Mouse (Mus musculus): ENCODE measurements around the gene Galnt18. TPM values are rescaled to one million over a fixed set of nuclear protein-coding genes. Genes with fewer than 3 reads are reported as not detected.

The Galnt18 gene
- polyA plus RNA-seq, 1 experiment from 2014 or later = 6.8 TPM

GRCm38 (mm10) chr7:111601339-111602067, 178.3 kb downstream of the Galnt18 start:
- no peaks in the 10 kb centered on the region for H3K27me3 ChIP-seq (ENCODE audit: low read depth, poor library complexity, severe bottlenecking)
- 85% methylated on average over 4 of the region's 4 CpGs for WGBS
- no peak overlapping the region for H3K27ac ChIP-seq (replicated peaks)

GRCm38 (mm10) chr7:111600756-111601155, 179.0 kb downstream of the Galnt18 start:
- no peak for DNase-seq (ENCODE audit: low spot score)
- Histone ChIP-seq H3K27me3 (ENCODE audit: low read depth, poor library complexity, severe bottlenecking) (no peaks in the 10 kb centered on the region), H3K27ac (replicated peaks) (no peak overlapping the region), H3K9me3 (replicated peaks) (no peaks in the 10 kb centered on the region), H3K4me3 (no peak overlapping the region), H3K36me3 (no peaks in the 10 kb centered on the region), H3K4me1 (peaks cover 7% of the 10 kb centered on the region)
- 65% methylated on average over 6 of the region's 6 CpGs for whole genome bisulfite sequencing

More at GRCm38 (mm10) chr7:111601339-111602067, 178.3 kb downstream of the Galnt18 start:
- peaks cover 7% of the 10 kb centered on the region for H3K4me1 ChIP-seq
- no peaks in the 10 kb centered on the region for H3K9me3 ChIP-seq (replicated peaks)
- no peak overlapping the region for H3K4me3 ChIP-seq
- no peak for DNase-seq (ENCODE audit: low spot score)
- H3K36me3 ChIP-seq = no peaks in the 10 kb centered on the region

GRCm38 (mm10) chr7:111593680-111594079, 186.1 kb downstream of the Galnt18 start:
- H3K36me3 ChIP-seq = no peaks in the 10 kb centered on the region
- peaks cover 4% of the 10 kb centered on the region for H3K4me1 ChIP-seq
- H3K27ac ChIP-seq (replicated peaks) = no peak overlapping the region
- H3K4me3 ChIP-seq = no peak overlapping the region
- WGBS = 95% methylated on average over 6 of the region's 6 CpGs
- no peak for DNase-seq (ENCODE audit: low spot score)
- no peaks in the 10 kb centered on the region for H3K27me3 ChIP-seq (ENCODE audit: low read depth, poor library complexity, severe bottlenecking)
- H3K9me3 ChIP-seq (replicated peaks) = no peaks in the 10 kb centered on the region

GRCm38 (mm10) chr7:111589506-111590125, 190.2 kb downstream of the Galnt18 start:
- no peak overlapping the region for H3K27ac ChIP-seq (replicated peaks)
- WGBS = 80% methylated on average over 5 of the region's 5 CpGs
- H3K27me3 ChIP-seq (ENCODE audit: low read depth, poor library complexity, severe bottlenecking) = no peaks in the 10 kb centered on the region
- H3K4me1 ChIP-seq = peaks cover 2% of the 10 kb centered on the region
- no peaks in the 10 kb centered on the region for H3K36me3 ChIP-seq
- H3K9me3 ChIP-seq (replicated peaks) = no peaks in the 10 kb centered on the region
- no peak for DNase-seq (ENCODE audit: low spot score)
- H3K4me3 ChIP-seq = no peak overlapping the region

- H3K4me1 ChIP-seq = no peaks in the 10 kb centered on the region
- no peak overlapping the region; the same call in 1 of the 2 replicates for H3K27ac ChIP-seq (replicated peaks)
- H3K9me3 ChIP-seq (replicated peaks) = no peaks in the 10 kb centered on the region
- no peaks in the 10 kb centered on the region for H3K27me3 ChIP-seq (ENCODE audit: low read depth, poor library complexity, severe bottlenecking)
- H3K36me3 ChIP-seq = no peaks in the 10 kb centered on the region
- 83% methylated on average over 4 of the region's 4 CpGs for WGBS
- H3K4me3 ChIP-seq = no peak overlapping the region
- DNase-seq (ENCODE audit: low spot score) = no peak
Measured at GRCm38 (mm10) chr7:111588291-111588781, 191.4 kb downstream of the Galnt18 start.

GRCm38 (mm10) chr7:111580547-111580946, 199.2 kb downstream of the Galnt18 start:
- 78% methylated on average over 6 of the region's 6 CpGs for WGBS
- H3K27ac ChIP-seq (replicated peaks) = no peak overlapping the region
- H3K36me3 ChIP-seq = no peaks in the 10 kb centered on the region
- DNase-seq (ENCODE audit: low spot score) = no peak
- no peaks in the 10 kb centered on the region for H3K9me3 ChIP-seq (replicated peaks)
- H3K4me1 ChIP-seq = peaks cover 2% of the 10 kb centered on the region
- H3K27me3 ChIP-seq (ENCODE audit: low read depth, poor library complexity, severe bottlenecking) = no peaks in the 10 kb centered on the region
- H3K4me3 ChIP-seq = no peak overlapping the region

GRCm38 (mm10) chr7:111575096-111575495, 204.7 kb downstream of the Galnt18 start:
- 87% methylated on average over 2 of the region's 2 CpGs for WGBS
- Histone ChIP-seq H3K9me3 (replicated peaks) (no peaks in the 10 kb centered on the region), H3K4me1 (peaks cover 13% of the 10 kb centered on the region), H3K36me3 (no peaks in the 10 kb centered on the region), H3K4me3 (no peak overlapping the region), H3K27me3 (ENCODE audit: low read depth, poor library complexity, severe bottlenecking) (no peaks in the 10 kb centered on the region), H3K27ac (replicated peaks) (no peak overlapping the region)
- DNase-seq (ENCODE audit: low spot score) = no peak

GRCm38 (mm10) chr7:111572336-111572735, 207.4 kb downstream of the Galnt18 start:
- H3K27ac ChIP-seq (replicated peaks) = no peak overlapping the region
- DNase-seq (ENCODE audit: low spot score) = no peak
- peaks cover 13% of the 10 kb centered on the region for H3K4me1 ChIP-seq
- no peaks in the 10 kb centered on the region for H3K36me3 ChIP-seq
- H3K4me3 ChIP-seq = no peak overlapping the region
- H3K9me3 ChIP-seq (replicated peaks) = no peaks in the 10 kb centered on the region
- 91% methylated on average over 2 of the region's 2 CpGs for WGBS
- H3K27me3 ChIP-seq (ENCODE audit: low read depth, poor library complexity, severe bottlenecking) = no peaks in the 10 kb centered on the region

GRCm38 (mm10) chr7:111566838-111567237, 212.9 kb downstream of the Galnt18 start:
- no peaks in the 10 kb centered on the region for H3K27me3 ChIP-seq (ENCODE audit: low read depth, poor library complexity, severe bottlenecking)
- 83% methylated on average over 6 of the region's 6 CpGs for WGBS
- no peaks in the 10 kb centered on the region for H3K9me3 ChIP-seq (replicated peaks)
- H3K4me3 ChIP-seq = no peak overlapping the region
- DNase-seq (ENCODE audit: low spot score) = no peak
- H3K27ac ChIP-seq (replicated peaks) = no peak overlapping the region
- H3K4me1 ChIP-seq = no peaks in the 10 kb centered on the region
- H3K36me3 ChIP-seq = no peaks in the 10 kb centered on the region

GRCm38 (mm10) chr7:111563316-111564110, 216.3 kb downstream of the Galnt18 start:
- H3K4me3 ChIP-seq = no peak overlapping the region
- peaks cover 6% of the 10 kb centered on the region; the same call in 1 of the 2 replicates for H3K9me3 ChIP-seq (replicated peaks)
- H3K27ac ChIP-seq (replicated peaks) = no peak overlapping the region
- H3K36me3 ChIP-seq = no peaks in the 10 kb centered on the region
- DNase-seq (ENCODE audit: low spot score) = no peak
- no peaks in the 10 kb centered on the region for H3K27me3 ChIP-seq (ENCODE audit: low read depth, poor library complexity, severe bottlenecking)
- H3K4me1 ChIP-seq = no peaks in the 10 kb centered on the region
- WGBS = 82% methylated on average over 9 of the region's 9 CpGs

- Histone ChIP-seq H3K4me3 (no peak overlapping the region), H3K36me3 (no peaks in the 10 kb centered on the region), H3K9me3 (replicated peaks) (peaks cover 6% of the 10 kb centered on the region; the same call in 1 of the 2 replicates), H3K4me1 (no peaks in the 10 kb centered on the region), H3K27me3 (ENCODE audit: low read depth, poor library complexity, severe bottlenecking) (no peaks in the 10 kb centered on the region), H3K27ac (replicated peaks) (no peak overlapping the region)
- 74% methylated on average over 3 of the region's 3 CpGs for WGBS
- DNase-seq (ENCODE audit: low spot score) = no peak
Measured at GRCm38 (mm10) chr7:111560097-111560496, 219.7 kb downstream of the Galnt18 start.

GRCm38 (mm10) chr7:111559011-111559410, 220.8 kb downstream of the Galnt18 start:
- peaks cover 6% of the 10 kb centered on the region; the same call in 1 of the 2 replicates for H3K9me3 ChIP-seq (replicated peaks)
- no peak for DNase-seq (ENCODE audit: low spot score)
- no peak overlapping the region for H3K4me3 ChIP-seq
- no peaks in the 10 kb centered on the region for H3K4me1 ChIP-seq
- no peak overlapping the region for H3K27ac ChIP-seq (replicated peaks)
- no peaks in the 10 kb centered on the region for H3K36me3 ChIP-seq
- 65% methylated on average over 3 of the region's 3 CpGs for WGBS
- H3K27me3 ChIP-seq (ENCODE audit: low read depth, poor library complexity, severe bottlenecking) = no peaks in the 10 kb centered on the region
